Mouse (Mus musculus): ENCODE results near the gene Otulin.

DNA sequence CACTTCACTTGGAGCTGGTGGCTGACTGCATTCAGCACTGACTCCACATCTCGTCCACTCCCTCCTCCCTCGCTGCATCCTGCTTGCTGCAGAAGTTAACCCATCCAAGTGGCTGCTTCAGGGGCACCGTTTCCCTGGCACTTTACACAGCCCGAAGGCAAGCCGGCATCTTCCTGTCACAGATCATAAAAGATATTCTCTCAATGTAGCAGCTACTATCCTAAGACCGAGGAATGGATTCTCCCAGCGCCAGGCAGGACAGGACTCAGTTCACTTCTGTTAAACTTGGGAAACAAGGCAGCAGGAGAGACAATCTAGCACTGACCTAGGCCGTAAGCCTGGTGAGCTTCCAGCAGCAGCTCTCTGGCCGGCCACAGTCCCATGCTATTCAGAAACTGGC, 45.7 kb upstream of the Otulin start:
- TF ChIP-seq POLR2A (IDR thresholded peaks at IDR 0.05; ENCODE audit: insufficient read length, low read depth): no peak
- no peak for TF ChIP-seq POLR2AphosphoS2 (IDR thresholded peaks at IDR 0.05; ENCODE audit: insufficient read length, low read depth)
- no peak for TF ChIP-seq MYOD1 (IDR thresholded peaks at IDR 0.05; ENCODE audit: control insufficient read depth in 1 of 3, insufficient read length in 2 of 3, low read depth in 2 of 3)

All from myocyte (in vitro differentiated cells).